Mouse (Mus musculus): ENCODE results near the gene Pomgnt1. TPM values are rescaled to one million over a fixed set of nuclear protein-coding genes. Genes with fewer than 3 reads are reported as not detected.

Pomgnt1 gene
- polyA plus RNA-seq, 1 experiment from 2014 or later, result 35.2 TPM

- Histone ChIP-seq H3K27ac (ENCODE audit: low read length) (no peak overlapping the region), H3K36me3 (ENCODE audit: control insufficient read depth, insufficient read depth, low read length) (no peaks in the 10 kb centered on the region), H3K27me3 (replicated peaks; ENCODE audit: control insufficient read depth, insufficient read depth, low read length) (no peaks in the 10 kb centered on the region), H3K4me3 (ENCODE audit: low read length) (no peak overlapping the region), H3K4me1 (ENCODE audit: control insufficient read depth, insufficient read depth, low read length) (no peaks in the 10 kb centered on the region), H3K9ac (ENCODE audit: low read depth, low read length) (no peak overlapping the region), H3K9me3 (ENCODE audit: control insufficient read depth, low read length) (no peaks in the 10 kb centered on the region), H3K4me2 (ENCODE audit: low read depth, low read length) (no peak overlapping the region)
- 65% methylated on average over 3 of the region's 3 CpGs for WGBS
- ATAC-seq, result no peak
Measured at GRCm38 (mm10) chr4:116204422-116204821, 80.8 kb downstream of the Pomgnt1 start.

GRCm38 (mm10) chr4:116206531-116206930 lies 82.9 kb downstream of the Pomgnt1 start:
- H3K27me3 ChIP-seq (replicated peaks; ENCODE audit: control insufficient read depth, insufficient read depth, low read length), result no peaks in the 10 kb centered on the region
- WGBS, result 66% methylated on average over 4 of the region's 4 CpGs
- H3K4me1 ChIP-seq (ENCODE audit: control insufficient read depth, insufficient read depth, low read length), result no peaks in the 10 kb centered on the region
- H3K36me3 ChIP-seq (ENCODE audit: control insufficient read depth, insufficient read depth, low read length), result no peaks in the 10 kb centered on the region
- H3K9ac ChIP-seq (ENCODE audit: low read depth, low read length), result no peak overlapping the region
- peak; percentile 63 for ATAC-seq
- H3K4me2 ChIP-seq (ENCODE audit: low read depth, low read length), result no peak overlapping the region
- H3K27ac ChIP-seq (ENCODE audit: low read length), result no peak overlapping the region
- no peak overlapping the region for H3K4me3 ChIP-seq (ENCODE audit: low read length)
- no peaks in the 10 kb centered on the region for H3K9me3 ChIP-seq (ENCODE audit: control insufficient read depth, low read length)

GRCm38 (mm10) chr4:116208891-116209290 lies 85.3 kb downstream of the Pomgnt1 start:
- no peaks in the 10 kb centered on the region for H3K4me1 ChIP-seq (ENCODE audit: control insufficient read depth, insufficient read depth, low read length)
- no peaks in the 10 kb centered on the region for H3K9me3 ChIP-seq (ENCODE audit: control insufficient read depth, low read length)
- no peak overlapping the region for H3K4me2 ChIP-seq (ENCODE audit: low read depth, low read length)
- no peak overlapping the region for H3K9ac ChIP-seq (ENCODE audit: low read depth, low read length)
- no peaks in the 10 kb centered on the region for H3K36me3 ChIP-seq (ENCODE audit: control insufficient read depth, insufficient read depth, low read length)
- WGBS, result 88% methylated on average over 1 of the region's 1 CpGs
- no peak for ATAC-seq
- no peaks in the 10 kb centered on the region for H3K27me3 ChIP-seq (replicated peaks; ENCODE audit: control insufficient read depth, insufficient read depth, low read length)
- H3K4me3 ChIP-seq (ENCODE audit: low read length), result no peak overlapping the region
- no peak overlapping the region for H3K27ac ChIP-seq (ENCODE audit: low read length)

Other genes with a start within 250 kb of the Pomgnt1 start
- gene Kncn, start 239.4 kb upstream of the Pomgnt1 start, polyA plus RNA-seq (2015; fragmentation: Nextera tagmentation; extraction: Ambion mirVana), result not detected in 2 replicates
- not detected in 2 replicates for gene 6430628N08Rik, start 233.2 kb upstream of the Pomgnt1 start, polyA plus RNA-seq (2015; fragmentation: Nextera tagmentation; extraction: Ambion mirVana)
- not detected in 2 replicates for gene Dmbx1, start 183.9 kb upstream of the Pomgnt1 start, polyA plus RNA-seq (2015; fragmentation: Nextera tagmentation; extraction: Ambion mirVana)
- gene Faah, start 105.9 kb upstream of the Pomgnt1 start, polyA plus RNA-seq (2015; fragmentation: Nextera tagmentation; extraction: Ambion mirVana), result 83.7 and 108 TPM in 2 replicates
- gene Nsun4, start 70.0 kb upstream of the Pomgnt1 start, polyA plus RNA-seq (2015; fragmentation: Nextera tagmentation; extraction: Ambion mirVana), result 39.8 and 41.7 TPM in 2 replicates
- 745 and 751 TPM in 2 replicates for gene Uqcrh, start 48.8 kb upstream of the Pomgnt1 start, polyA plus RNA-seq (2015; fragmentation: Nextera tagmentation; extraction: Ambion mirVana)
- 77.4 and 79.3 TPM in 2 replicates for gene Lrrc41, start 48.6 kb upstream of the Pomgnt1 start, polyA plus RNA-seq (2015; fragmentation: Nextera tagmentation; extraction: Ambion mirVana)
- gene Rad54l, start 150 bp upstream of the Pomgnt1 start, polyA plus RNA-seq (2015; fragmentation: Nextera tagmentation; extraction: Ambion mirVana), result 21.7 and 24.4 TPM in 2 replicates
- 1.1 and 1.4 TPM in 2 replicates for gene Lurap1, start 27.5 kb downstream of the Pomgnt1 start, polyA plus RNA-seq (2015; fragmentation: Nextera tagmentation; extraction: Ambion mirVana)
- gene Tspan1, start 43.8 kb downstream of the Pomgnt1 start, polyA plus RNA-seq (2015; fragmentation: Nextera tagmentation; extraction: Ambion mirVana), result 48.9 and 52.5 TPM in 2 replicates
- not detected in 2 replicates for gene 1700042G07Rik, start 49.5 kb downstream of the Pomgnt1 start, polyA plus RNA-seq (2015; fragmentation: Nextera tagmentation; extraction: Ambion mirVana)
- gene Gm49337, start 49.5 kb downstream of the Pomgnt1 start, polyA plus RNA-seq (2015; fragmentation: Nextera tagmentation; extraction: Ambion mirVana), result not detected in 2 replicates
- 4.4 and 4.8 TPM in 2 replicates for gene Pik3r3, start 97.8 kb downstream of the Pomgnt1 start, polyA plus RNA-seq (2015; fragmentation: Nextera tagmentation; extraction: Ambion mirVana)

Data from intestine, embryonic 16.5 days (tissue).